7 mouse cellular contexts compared by ENCODE assay signal in genomic region chr2:167596726-167597491, GRCm38 (mm10). TPM values are rescaled to one million over a fixed set of nuclear protein-coding genes. Genes with fewer than 3 reads are reported as not detected.
A peak's percentile ranks its signal among the peaks of the same experiment; 100 is the strongest.
DNase-seq lines count a peak whose midpoint lies in the region; ATAC-seq and TF ChIP-seq lines count a peak whose summit lies in the region.

No protein-coding gene starts in this region.

- WGBS in heart, embryonic 16.5 days = 44% methylated on average over 27 of the region's 27 CpGs
- WGBS in liver, embryonic 15.5 days (ENCODE audit: insufficient replicate concordance) = 54% methylated on average over 27 of the region's 27 CpGs

- no peaks in the 10 kb centered on the region for H3K27me3 ChIP-seq in CH12.LX (replicated peaks)
- H3K27me3 ChIP-seq in heart, embryonic 16.5 days (ENCODE audit: control insufficient read depth, insufficient read depth, low read length) = no peaks in the 10 kb centered on the region; the same call in 1 of the 2 replicates
- peaks cover 26% of the 10 kb centered on the region for H3K27me3 ChIP-seq in liver, embryonic 15.5 days

- no peak for ATAC-seq in heart, embryonic 16.5 days (replicated peaks; ENCODE audit: extremely low read depth, insufficient read depth, low FRiP score)
- no peak for ATAC-seq in liver, embryonic 15.5 days (ENCODE audit: insufficient read depth)

- no peak overlapping the region for H3K9ac ChIP-seq in CH12.LX (ENCODE audit: insufficient read depth, low read depth)
- H3K9ac ChIP-seq in heart, embryonic 16.5 days (ENCODE audit: low read length) = peak overlapping the region; percentile 69
- no peak overlapping the region for H3K9ac ChIP-seq in liver, embryonic 15.5 days

- H3K79me2 ChIP-seq in CH12.LX (replicated peaks; ENCODE audit: control insufficient read depth, extremely low read depth, insufficient read depth, poor library complexity, severe bottlenecking) = no peaks in the 10 kb centered on the region

- no peaks in the 10 kb centered on the region for H3K36me3 ChIP-seq in CH12.LX (replicated peaks in 1 of 2; ENCODE audit: control insufficient read depth in 1 of 2, insufficient read depth in 1 of 2, low read length in 1 of 2)
- no peaks in the 10 kb centered on the region for H3K36me3 ChIP-seq in heart, embryonic 16.5 days (ENCODE audit: control insufficient read depth, insufficient read depth)
- no peaks in the 10 kb centered on the region for H3K36me3 ChIP-seq in liver, embryonic 15.5 days (replicated peaks)

- no peak for TF ChIP-seq POLR2A in CH12.LX (IDR thresholded peaks at IDR 0.05; ENCODE audit: low read depth, low read length)

- no peak for TF ChIP-seq EP300 in CH12.LX (IDR thresholded peaks at IDR 0.05; ENCODE audit: low read length)

- in situ Hi-C loops in CH12.LX (cut with MboI; ENCODE audit: low pct_ligation_motif_present, low pct_unique_long_range_greater_than_20kb, low sequenced_read_pairs) = no loop called here

- H3K4me3 ChIP-seq in CH12.LX (replicated peaks in 1 of 3; ENCODE audit: low read depth in 2 of 3, low read length in 2 of 3, poor library complexity in 1 of 3) = no peak overlapping the region
- H3K4me3 ChIP-seq in heart, embryonic 16.5 days (ENCODE audit: low read length) = peak overlapping the region; percentile 38
- H3K4me3 ChIP-seq in liver, embryonic 15.5 days (replicated peaks) = no peak overlapping the region

- no peak for TF ChIP-seq RAD21 in CH12.LX (IDR thresholded peaks at IDR 0.05; ENCODE audit: low read depth, low read length)

- dilution Hi-C loops in CH12.LX (cut with MboI; ENCODE audit: extremely low pct_ligation_motif_present, extremely low pct_unique_long_range_greater_than_20kb, low sequenced_read_pairs) = no loop called here

- no peak overlapping the region for H3K27ac ChIP-seq in CH12.LX (ENCODE audit: insufficient read depth, low read depth)
- peak overlapping the region; percentile 71 for H3K27ac ChIP-seq in heart, embryonic 16.5 days (ENCODE audit: low read length)
- H3K27ac ChIP-seq in liver, embryonic 15.5 days (replicated peaks) = no peak overlapping the region

- DNase-seq in 3T3-L1 (ENCODE audit: low read depth, low spot score) (peak; percentile 68), CH12.LX (ENCODE audit: extremely low read depth) (no peak)
- DNase-seq in right cerebral cortex, adult 2 months (ENCODE audit: low spot score in 2 of 2) = no peak
- no peak for DNase-seq in gastrocnemius, postnatal 10 days
- no peak for DNase-seq in layer of hippocampus, postnatal 36 days

- no peak overlapping the region for H3K4me2 ChIP-seq in CH12.LX (ENCODE audit: insufficient read depth, low read depth, poor library complexity, severe bottlenecking)
- H3K4me2 ChIP-seq in heart, embryonic 16.5 days (ENCODE audit: low read depth, low read length) = peak overlapping the region; percentile 62
- H3K4me2 ChIP-seq in liver, embryonic 15.5 days = peak overlapping the region; percentile 33

- H3K9me3 ChIP-seq in CH12.LX (replicated peaks; ENCODE audit: low read length) = no peaks in the 10 kb centered on the region
- no peaks in the 10 kb centered on the region for H3K9me3 ChIP-seq in heart, embryonic 16.5 days (replicated peaks; ENCODE audit: control insufficient read depth, low read length)
- no peaks in the 10 kb centered on the region for H3K9me3 ChIP-seq in liver, embryonic 15.5 days (replicated peaks)

- no peak for TF ChIP-seq CTCF in CH12.LX (conservative IDR thresholded peaks at IDR 0.05 in 1 of 2, IDR thresholded peaks at IDR 0.05 in 1 of 2; ENCODE audit: low read depth in 2 of 2, low read length in 2 of 2)

- peaks cover 0 to 22% of the 10 kb centered on the region in 2 experiments; a peak in 2 of 4 replicates for H3K4me1 ChIP-seq in CH12.LX (ENCODE audit: control insufficient read depth in 1 of 2, insufficient read depth in 2 of 2)
- peaks cover 36% of the 10 kb centered on the region for H3K4me1 ChIP-seq in heart, embryonic 16.5 days (ENCODE audit: control insufficient read depth, insufficient read depth, low read length)
- H3K4me1 ChIP-seq in liver, embryonic 15.5 days (replicated peaks) = no peaks in the 10 kb centered on the region; the same call in 1 of the 2 replicates

TF ChIP-seq in CH12.LX, 34 proteins besides CTCF, POLR2A, EP300 and RAD21:
- TF ChIP-seq MAZ (IDR thresholded peaks at IDR 0.05; ENCODE audit: low read depth, low read length) = no peak
- peak; percentile 72; the same call in 1 of the 2 replicates for TF ChIP-seq MAFK (IDR thresholded peaks at IDR 0.05; ENCODE audit: insufficient replicate concordance, low read length)

RNA-seq across cellular contexts. Expression of gene Ube2v1, which starts 35.0 kb away (rescaled TPM):
- total RNA-seq in CH12.LX (2012; rRNA removed) (126 TPM in 2 replicates), CH12.LX (2014; rRNA removed) (84.0 and 92.8 TPM in 2 replicates)
- polyA plus RNA-seq in CH12.LX (2012; ENCODE audit: insufficient read length, low read depth) = 157 and 184 TPM in 2 replicates
- 210 and 218 TPM in 2 replicates for polyA plus RNA-seq in heart, embryonic 16.5 days (2015; fragmentation: Nextera tagmentation; extraction: Ambion mirVana)
- polyA plus RNA-seq in liver, embryonic 15.5 days (2015; fragmentation: Nextera tagmentation; extraction: Ambion mirVana) = 187 and 195 TPM in 2 replicates
- total RNA-seq in gastrocnemius, postnatal 10 days (2021) = 100 to 1,000 TPM; 179 to 199 TPM
- total RNA-seq in layer of hippocampus, postnatal 36 days (2021) = 100 to 1,000 TPM; 208 to 231 TPM

RNA-seq across cellular contexts. Expression of gene Snai1, which starts 58.9 kb away (rescaled TPM):
- total RNA-seq in CH12.LX (2012; rRNA removed) (2.9 and 3.1 TPM in 2 replicates), CH12.LX (2014; rRNA removed) (1.5 and 1.6 TPM in 2 replicates)
- polyA plus RNA-seq in CH12.LX (2012; ENCODE audit: insufficient read length, low read depth) = 9.0 and 12.6 TPM in 2 replicates
- polyA plus RNA-seq in heart, embryonic 16.5 days (2015; fragmentation: Nextera tagmentation; extraction: Ambion mirVana) = 12.5 and 20.6 TPM in 2 replicates
- polyA plus RNA-seq in liver, embryonic 15.5 days (2015; fragmentation: Nextera tagmentation; extraction: Ambion mirVana) = 1.6 and 1.9 TPM in 2 replicates
- 1 to 10 TPM; 3.9 to 5.7 TPM for total RNA-seq in gastrocnemius, postnatal 10 days (2021)
- under 1 TPM; 0.50 to 0.94 TPM for total RNA-seq in layer of hippocampus, postnatal 36 days (2021)
